9 mouse cellular contexts compared by ENCODE assay signal in genomic region chr17:47792098-47792863, GRCm38 (mm10). TPM values are rescaled to one million over a fixed set of nuclear protein-coding genes. Genes with fewer than 3 reads are reported as not detected.
A peak's percentile ranks its signal among the peaks of the same experiment; 100 is the strongest.
DNase-seq lines count a peak whose midpoint lies in the region; TF ChIP-seq lines count a peak whose summit lies in the region.
"Had no signal": no experiment of that assay in that cellular context is flagged by ENCODE, and none has a peak within 500 bp of the region (broad histone marks: within the 10 kb centered on the region; RNA-seq: fewer than 3 reads in every experiment).

No protein-coding gene starts in this region.

- intact Hi-C loops in heart, postnatal 14 days (cut with DNase I), result loop anchor here (2.0 to 5.0 kb wide), 2 partner anchors 50 to 309 kb away; no protein-coding TSS in a partner anchor

- H3K4me1 ChIP-seq in E14TG2a.4 (replicated peaks; ENCODE audit: low read depth, low read length), result peaks cover 85% of the 10 kb centered on the region

- H3K9me3 ChIP-seq in E14TG2a.4 (ENCODE audit: low read length), result no peaks in the 10 kb centered on the region

- peak overlapping the region; percentile 37 for H3K4me3 ChIP-seq in E14TG2a.4 (replicated peaks; ENCODE audit: low read length)
- H3K4me3 ChIP-seq: limb, embryonic 12.5 days had no signal

- no peaks in the 10 kb centered on the region for H3K27me3 ChIP-seq in E14TG2a.4 (ENCODE audit: insufficient read depth, low read length)

- TF ChIP-seq CTCF in E14TG2a.4 (conservative IDR thresholded peaks at IDR 0.05; ENCODE audit: low read length), result peak; percentile 83

- peaks cover 37% of the 10 kb centered on the region for H3K36me3 ChIP-seq in E14TG2a.4 (ENCODE audit: insufficient read depth, low read length)
- H3K36me3 ChIP-seq: limb, embryonic 12.5 days had no signal

- DNase-seq in adrenal gland, postnatal 10 days, result peak; percentile 86
- DNase-seq in fibroblast of lung, adult 2 months (ENCODE audit: low read depth), result peak; percentile 48
- DNase-seq in heart, postnatal 14 days, result peak; percentile 75 to 84
- peak; percentile 86 to 88 for DNase-seq in kidney, postnatal 4 days
- peak; percentile 88 to 91 for DNase-seq in lung, postnatal 4 days
- peak; percentile 82 for DNase-seq in retina, postnatal 1 day
- DNase-seq in urinary bladder, postnatal 36 days (ENCODE audit: low spot score in 2 of 2), result peak; percentile 49 to 66

RNA-seq across cellular contexts. Expression of gene Mdfi, which starts 42.2 kb away (rescaled TPM):
- 1 to 10 TPM; 4.2 to 5.3 TPM for total RNA-seq in adrenal gland, postnatal 10 days (2021)
- total RNA-seq in heart, postnatal 14 days (2021), result 1 to 10 TPM; 2.8 to 3.9 TPM

RNA-seq across cellular contexts. Expression of gene Tfeb, which starts 55.5 kb away (rescaled TPM):
- total RNA-seq in adrenal gland, postnatal 10 days (2021), result 10 to 100 TPM; 19.9 to 29.7 TPM
- 10 to 100 TPM; 46.8 to 49.3 TPM for total RNA-seq in heart, postnatal 14 days (2021)

Comparison
In these comparisons a context has a peak if more than half of its experiments do, and no peak if none do; other contexts are left out.
1. Peak in every context shown above with its lines: DNase-seq and H3K4me3 ChIP-seq.